Mouse (Mus musculus) T-helper 2 cell (primary cell): Measurements from ENCODE around the gene Fam183b.
"Not testable (repeated sequence)": the region's sequence is repeated elsewhere in the genome, so short reads cannot be mapped to it uniquely, and the experiment has no call there.

Source experiments
- in situ Hi-C: fragments of 300-600 bp; cut with MboI, MseI; formaldehyde crosslinking; loops from one replicate; pipeline ENCODE4 v1.15.1; 2025; ENCODE audit warnings: high pct_unique_total_duplicates

Fam183b gene

DNA sequence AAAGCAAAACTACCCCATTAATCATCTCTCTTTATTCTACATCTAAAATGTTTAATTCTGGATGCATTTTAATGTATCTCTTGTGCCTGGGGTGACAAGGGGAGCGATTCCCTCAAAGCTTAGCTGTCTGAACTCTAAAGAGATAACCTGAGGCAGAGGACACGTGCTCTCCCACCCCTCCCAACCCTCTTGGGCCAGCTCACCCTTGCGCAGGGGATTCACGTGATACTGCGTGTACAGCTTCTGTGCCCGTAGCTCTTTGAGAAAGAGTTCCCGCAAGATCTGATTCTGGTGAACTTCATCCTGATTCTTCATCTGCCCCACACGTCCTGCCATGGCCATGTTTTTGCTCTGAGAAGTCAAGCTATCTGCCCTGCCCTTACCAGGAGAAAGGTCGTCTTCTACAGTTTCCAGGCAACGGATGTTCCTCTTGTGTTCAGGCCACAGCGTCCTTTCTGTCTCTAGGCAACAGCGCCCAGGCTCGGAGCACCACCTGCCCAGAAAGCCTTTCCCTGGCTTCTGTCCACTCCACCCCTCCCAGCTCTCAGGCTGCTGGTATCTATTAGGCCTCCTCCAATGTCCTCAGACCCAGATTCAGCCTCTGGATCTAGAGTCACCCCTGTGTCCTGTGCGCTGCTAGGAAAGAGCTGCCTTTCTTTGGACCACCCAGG, at the start of gene Fam183b:
Gene Fam183b (minus strand): TSS at position 403 of the 671 bp plus-strand sequence.
- in situ Hi-C loops = no loop called here

DNA sequence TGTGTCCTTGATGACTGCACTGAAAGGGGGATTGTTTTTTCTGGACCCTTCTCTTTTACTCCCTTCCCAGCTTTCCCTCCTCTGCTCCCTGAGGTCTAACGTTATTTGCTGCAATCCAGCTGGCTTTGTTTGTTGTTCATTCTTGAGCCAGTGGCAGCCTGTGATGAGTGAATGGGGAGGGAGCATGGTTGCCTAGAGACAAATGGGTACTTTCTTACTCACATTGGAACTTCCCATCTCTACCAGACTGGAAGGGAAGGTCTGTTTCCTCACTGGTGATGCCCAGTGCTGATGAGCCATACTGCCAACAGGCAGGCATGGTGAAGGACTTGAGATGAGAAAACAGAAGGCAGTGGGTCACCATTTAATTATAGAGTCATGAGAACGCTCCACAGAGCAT, 48.0 kb upstream of the Fam183b start:
- in situ Hi-C loops = no loop called here

DNA sequence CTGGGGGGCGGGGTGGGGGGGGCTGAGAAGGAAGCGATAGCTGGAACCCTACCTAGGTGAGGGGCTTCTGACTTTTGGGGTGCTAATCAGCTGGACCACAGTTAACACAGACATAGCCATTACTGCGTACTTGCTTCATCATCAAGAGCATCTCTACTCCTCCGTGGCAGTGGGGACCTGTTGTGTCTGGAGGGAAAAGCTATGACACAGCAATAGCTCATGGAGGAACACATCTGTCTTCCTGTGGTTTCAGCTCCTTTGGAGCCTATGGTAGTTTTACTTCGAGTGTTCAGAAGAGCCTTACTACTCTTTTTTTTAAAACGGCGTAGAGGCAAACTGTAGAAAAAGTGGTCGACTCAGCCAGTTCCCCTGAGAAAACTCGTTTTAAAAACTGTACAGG, 45.9 kb upstream of the Fam183b start:
- in situ Hi-C loops = no loop called here

DNA sequence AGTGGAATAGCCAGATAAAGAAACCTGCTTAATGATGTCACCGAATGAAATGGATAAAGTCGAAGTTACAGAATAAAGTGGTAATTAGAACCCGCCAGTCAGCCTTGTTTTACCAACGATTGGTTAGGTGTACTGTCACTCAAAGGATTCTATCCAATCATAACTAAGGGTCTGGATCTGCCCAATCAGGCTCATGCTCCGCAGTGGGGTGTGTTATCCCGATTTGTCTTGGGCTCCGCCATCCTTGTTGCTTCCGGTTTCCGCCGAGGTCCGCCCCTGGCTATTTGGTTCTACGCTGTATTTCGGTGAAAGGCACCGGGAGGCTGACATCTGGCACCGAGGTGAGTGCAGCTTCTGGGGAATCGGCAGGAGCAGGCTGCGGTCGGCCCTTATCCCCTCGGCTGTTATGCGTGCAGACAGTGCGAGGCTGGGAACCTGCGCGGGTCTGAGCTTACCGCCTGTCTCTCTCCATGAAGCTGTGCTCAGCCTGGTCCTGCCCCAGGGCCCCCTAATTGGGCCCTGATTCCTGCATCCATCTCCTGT, 45.2 kb upstream of the Fam183b start, which contains the start of gene Gm12258:
Gene Gm12258 (plus strand): TSS at position 240 of the 543 bp plus-strand sequence.
- in situ Hi-C loops = no loop called here

DNA sequence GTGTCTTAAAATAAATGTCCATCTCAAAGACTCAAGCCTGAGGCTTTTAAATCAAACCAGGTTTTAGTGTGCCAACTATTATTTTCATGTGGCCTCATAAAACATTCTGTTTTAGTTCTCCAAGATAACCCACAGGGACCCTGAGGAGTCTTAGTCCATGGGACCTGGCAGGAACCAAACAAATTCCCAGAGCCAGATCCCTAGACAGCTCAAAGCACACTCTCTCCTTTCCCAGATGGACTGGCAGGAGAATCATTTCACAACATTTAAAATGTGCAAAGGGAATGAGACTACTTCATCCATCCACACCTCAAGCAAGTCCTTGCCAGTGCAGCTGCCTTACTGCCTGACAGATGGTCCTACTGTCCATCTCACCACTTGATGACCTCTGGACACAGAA, 37.2 kb upstream of the Fam183b start, which contains the start of gene Olfr311:
Gene Olfr311 (plus strand): TSS at position 301 of the 400 bp plus-strand sequence.
- in situ Hi-C loops = not testable (repeated sequence)

DNA sequence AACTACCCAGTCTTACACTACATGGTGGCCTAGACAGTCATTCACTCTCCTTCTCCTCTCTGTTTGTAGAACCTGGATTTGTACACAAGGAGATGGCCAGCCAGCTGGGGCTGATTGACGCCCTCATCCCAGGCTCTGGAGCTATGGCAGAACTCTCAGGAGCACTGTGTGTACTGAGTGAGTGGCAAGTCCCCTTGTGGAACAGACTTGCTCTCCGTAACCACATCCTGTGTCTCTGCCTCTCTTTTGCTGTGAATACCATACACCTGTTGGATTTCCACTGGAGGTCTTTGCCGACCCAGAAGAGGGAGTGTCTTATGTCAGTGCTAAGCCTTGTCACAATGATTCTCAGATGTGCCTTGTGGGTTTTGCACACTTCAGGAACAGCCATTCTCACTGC, 30.8 kb upstream of the Fam183b start:
- in situ Hi-C loops = not testable (repeated sequence)

DNA sequence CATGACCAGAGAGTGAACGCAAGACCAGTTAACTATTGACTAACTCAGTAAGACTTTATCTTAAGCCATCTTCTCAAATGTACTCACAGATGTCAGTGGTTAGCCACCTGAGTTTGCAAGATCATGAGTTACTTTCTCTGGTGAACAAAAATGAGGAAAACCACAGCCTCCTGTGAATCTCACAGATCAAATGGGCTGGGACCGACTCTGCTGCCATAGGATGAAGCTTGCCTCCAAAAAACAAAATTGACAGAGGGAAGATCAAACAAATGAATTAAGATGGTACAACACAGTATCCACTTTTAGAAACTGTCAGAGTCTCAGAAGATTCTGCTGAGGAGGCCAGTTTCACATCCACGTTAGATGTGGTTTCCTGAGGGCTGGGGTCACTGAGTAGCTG, 28.0 kb upstream of the Fam183b start:
- in situ Hi-C loops = no loop called here

DNA sequence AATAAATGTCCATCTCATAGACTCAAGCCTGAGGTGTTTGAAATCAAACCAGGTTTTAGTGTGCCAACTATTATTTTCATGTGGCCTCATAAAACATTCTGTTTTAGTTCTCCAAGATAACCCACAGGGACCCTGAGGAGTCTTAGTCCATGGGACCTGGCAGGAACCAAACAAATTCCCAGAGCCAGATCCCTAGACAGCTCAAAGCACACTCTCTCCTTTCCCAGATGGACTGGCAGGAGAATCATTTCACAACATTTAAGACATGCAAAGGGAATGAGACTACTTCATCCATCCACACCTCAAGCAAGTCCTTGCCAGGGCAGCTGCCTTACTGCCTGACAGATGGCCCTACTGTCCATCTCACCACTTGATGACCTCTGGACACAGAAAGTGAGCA, 27.2 kb upstream of the Fam183b start, which contains the start of gene Olfr312:
Gene Olfr312 (plus strand): TSS at position 301 of the 400 bp plus-strand sequence.
- in situ Hi-C loops = not testable (repeated sequence)

DNA sequence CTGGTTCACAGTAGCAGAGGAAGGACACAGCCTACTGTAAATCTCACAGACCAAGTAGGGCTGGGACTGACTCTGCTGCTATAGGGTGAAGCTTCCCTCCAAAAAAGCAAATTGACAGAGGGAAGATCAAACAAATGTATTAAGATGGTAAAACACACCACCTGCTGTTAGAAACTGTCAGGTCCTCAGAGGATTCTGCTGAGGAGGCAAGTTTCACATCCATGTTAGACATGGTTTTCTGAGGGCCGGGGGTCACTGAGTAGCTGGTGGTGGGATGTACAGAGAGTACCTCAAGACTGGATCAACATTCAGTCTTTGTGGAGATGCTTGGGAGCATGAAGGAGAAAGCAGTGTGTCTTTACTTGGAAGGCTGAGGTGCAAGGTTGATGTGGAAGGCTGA, 13.9 kb upstream of the Fam183b start:
- in situ Hi-C loops = no loop called here

DNA sequence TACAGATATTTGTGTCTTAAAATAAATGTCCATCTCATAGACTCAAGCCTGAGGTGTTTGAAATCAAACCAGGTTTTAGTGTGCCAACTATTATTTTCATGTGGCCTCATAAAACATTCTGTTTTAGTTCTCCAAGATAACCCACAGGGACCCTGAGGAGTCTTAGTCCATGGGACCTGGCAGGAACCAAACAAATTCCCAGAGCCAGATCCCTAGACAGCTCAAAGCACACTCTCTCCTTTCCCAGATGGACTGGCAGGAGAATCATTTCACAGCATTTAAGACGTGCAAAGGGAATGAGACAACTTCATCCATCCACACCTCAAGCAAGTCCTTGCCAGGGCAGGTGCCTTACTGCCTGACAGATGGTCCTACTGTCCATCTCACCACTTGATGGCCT, 12.9 kb upstream of the Fam183b start, which contains the start of gene Olfr313:
Gene Olfr313 (plus strand): TSS at position 301 of the 400 bp plus-strand sequence.
- in situ Hi-C loops = not testable (repeated sequence)

DNA sequence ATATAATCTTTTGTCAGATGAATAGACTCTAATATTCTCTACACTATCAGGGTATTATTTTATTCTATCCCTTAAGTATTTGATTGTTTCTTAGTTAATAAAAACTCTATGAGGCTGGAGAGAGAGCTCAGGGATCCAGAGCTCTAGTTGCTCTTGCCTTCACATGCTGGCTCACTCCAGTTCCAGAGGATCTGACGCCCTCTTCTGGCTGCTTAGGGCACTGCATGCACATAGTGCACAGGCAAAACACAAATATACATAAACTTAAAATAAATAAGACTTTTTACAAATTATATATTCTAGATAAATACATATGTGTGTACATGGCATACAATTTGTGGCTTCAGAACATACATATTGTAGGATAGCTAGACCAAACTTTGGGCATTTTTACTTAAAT, 10.2 kb upstream of the Fam183b start:
- in situ Hi-C loops = no loop called here

DNA sequence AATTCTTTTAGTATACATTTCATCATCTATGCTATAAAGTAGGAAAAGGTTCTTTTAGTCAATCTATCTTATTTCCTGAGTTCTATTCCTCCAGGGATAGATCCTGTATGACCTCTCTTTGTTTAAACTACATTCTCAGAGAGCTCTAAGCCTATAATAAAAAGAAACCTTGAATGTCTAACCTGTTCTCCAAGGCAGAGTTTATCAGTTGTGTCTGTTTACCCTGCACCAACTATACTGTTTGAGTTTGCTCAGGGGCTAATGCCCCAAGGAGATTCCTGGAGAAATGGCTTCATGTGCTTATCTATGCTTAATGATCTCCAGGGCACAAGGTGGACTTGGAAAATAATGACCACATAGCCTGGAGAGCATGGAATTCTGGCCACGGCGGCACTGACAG, 2.6 kb upstream of the Fam183b start:
- in situ Hi-C loops = no loop called here

DNA sequence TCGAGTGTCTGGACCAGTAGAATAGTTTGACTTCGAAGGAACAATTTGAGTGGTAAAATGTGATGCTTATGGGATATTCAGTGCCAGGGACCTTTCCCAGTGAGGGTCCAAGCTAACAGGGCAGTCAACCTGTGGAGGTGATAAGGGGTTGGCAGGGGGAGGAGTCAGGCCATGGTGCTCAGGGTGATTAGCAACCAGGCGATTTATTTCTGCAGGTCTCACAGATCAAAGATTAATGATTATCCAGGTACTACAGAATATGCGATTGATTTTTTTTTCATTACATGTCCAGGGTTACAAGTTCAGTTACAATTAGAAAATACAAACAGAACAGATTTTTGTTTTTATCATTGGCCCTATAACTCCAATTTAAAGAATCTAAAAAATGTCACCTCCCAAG, 2.1 kb upstream of the Fam183b start:
- in situ Hi-C loops = no loop called here

DNA sequence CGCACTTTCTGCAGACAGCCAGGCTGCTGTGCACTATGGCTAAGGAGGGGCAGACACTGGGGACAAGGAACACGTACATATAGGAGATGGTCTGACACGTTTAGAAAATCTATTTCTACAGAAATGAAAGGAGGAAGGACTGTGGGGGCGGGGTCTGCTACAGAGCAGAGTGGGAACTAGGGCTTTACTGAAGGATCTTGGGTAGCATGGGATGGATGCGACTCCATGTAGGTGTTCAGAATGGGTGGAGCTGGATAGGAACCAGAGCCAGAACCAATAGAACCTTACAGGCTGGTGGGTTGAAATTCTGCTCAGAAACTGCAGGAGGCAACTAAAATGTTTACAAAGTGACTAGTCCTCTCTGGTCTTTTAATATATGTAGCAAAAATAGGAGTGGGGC, 2.0 kb downstream of the Fam183b start:
- in situ Hi-C loops = no loop called here

DNA sequence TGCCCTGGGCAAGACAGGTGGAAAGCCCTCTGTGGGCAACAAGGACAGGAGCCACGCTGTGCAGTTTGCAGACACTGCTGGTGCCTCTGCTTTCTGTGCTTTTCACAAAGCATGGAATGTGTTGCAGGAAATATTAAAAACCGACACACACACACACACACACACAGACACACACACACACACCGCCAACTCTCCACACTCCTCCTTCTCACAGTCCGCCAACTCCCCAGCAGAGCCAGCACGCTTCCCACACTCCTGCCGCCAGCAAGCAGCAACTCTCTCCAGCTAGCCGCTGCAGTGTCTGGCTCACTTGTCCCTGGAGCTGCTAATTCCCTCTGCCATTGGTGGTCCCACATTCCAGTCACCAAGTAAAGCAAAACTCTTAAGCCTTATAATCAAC, 4.9 kb downstream of the Fam183b start:
- in situ Hi-C loops = no loop called here

DNA sequence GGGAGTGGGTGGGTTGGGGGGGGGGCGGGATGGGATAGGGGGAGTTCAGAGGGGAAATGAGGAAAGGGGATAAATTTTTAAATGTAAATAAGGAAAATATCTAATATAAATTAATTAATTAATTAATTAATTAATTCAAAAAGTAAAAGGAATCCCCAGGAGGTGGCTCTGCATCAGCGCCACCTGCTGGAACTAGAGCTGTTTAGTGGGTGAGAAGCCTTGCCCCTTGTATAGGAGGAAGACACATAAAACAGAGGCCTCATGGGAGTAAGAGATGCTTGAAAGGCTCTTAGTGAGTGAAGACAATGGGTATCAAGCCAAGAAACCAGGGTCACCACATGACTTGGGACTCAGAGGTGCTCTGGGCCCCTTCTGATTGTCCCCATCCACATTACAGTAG, 5.9 kb downstream of the Fam183b start:
- in situ Hi-C loops = no loop called here

DNA sequence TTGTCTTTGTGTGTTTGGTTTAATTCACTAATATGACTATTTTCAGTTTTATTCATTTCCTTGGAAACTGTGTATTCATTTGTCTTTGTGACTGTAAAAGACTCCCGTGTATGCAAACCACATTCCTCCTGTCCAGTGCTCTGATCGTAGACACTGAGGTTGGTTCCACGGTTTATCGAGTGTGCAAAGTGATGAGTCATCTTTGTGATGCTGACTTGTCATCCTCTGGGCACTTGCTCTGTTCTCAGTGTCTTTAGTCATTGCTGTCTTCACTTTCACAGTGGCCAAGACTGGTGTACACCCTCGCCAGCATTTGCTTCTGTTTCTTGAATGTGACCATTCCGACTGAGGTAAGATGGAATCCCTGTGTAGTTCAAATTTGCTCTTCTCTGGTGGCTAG, 11.1 kb downstream of the Fam183b start:
- in situ Hi-C loops = no loop called here

DNA sequence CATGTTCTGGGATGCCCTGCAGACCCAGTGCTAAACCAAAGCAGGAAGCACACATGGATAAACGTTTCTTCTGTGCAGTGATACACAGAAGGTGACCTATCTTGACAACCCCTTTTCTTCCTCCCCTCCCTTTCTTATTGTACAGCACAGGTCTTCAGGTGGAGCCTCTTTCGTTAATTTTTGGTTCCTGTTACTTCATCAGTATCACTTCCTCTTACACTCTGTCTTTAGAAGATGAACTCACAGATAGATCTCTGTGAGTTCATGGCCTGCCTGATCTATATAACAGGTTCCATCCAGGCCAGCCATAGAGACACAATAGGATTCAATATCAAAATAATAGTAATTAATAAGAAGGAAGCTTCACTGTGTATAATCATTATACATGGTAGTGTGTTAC, 11.7 kb downstream of the Fam183b start:
- in situ Hi-C loops = no loop called here

DNA sequence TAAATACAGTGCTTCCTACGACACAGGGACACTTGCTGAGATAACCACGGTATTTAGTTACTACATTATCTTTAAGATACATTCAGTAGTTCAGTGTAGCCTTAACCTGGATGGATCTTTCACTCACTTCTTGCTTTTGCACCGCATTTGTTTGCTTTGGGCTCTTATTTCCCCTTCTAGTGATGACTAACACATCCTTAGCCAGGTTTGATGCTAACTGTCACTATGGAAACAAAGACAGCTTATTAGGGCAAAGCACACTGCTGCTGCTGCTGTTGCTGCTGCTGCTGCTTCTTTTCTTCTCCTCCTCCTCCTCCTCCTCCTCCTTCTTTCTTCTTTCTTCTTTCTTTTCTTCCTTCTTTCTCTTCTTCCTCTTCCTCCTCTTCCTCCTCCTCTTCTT, 12.2 kb downstream of the Fam183b start:
- in situ Hi-C loops = no loop called here

DNA sequence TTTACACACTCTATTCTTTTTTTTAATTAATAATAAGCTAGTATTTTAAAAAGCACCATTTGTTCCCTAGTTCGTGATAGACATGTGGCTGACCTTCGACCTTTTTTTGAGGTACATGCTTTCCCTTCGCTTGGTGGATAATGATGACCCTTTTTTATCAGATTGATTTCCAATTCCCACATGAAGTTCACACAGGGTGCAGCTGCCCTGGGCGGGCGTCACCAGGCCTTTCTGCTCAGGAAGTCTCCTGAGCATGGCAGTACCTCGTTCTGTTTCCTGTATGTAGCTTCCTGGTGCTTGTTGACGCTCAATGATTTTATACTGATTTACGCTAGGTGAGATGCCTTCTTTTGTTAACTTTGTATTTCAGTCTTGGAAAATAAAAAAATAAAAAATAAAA, 13.4 kb downstream of the Fam183b start:
- in situ Hi-C loops = no loop called here

DNA sequence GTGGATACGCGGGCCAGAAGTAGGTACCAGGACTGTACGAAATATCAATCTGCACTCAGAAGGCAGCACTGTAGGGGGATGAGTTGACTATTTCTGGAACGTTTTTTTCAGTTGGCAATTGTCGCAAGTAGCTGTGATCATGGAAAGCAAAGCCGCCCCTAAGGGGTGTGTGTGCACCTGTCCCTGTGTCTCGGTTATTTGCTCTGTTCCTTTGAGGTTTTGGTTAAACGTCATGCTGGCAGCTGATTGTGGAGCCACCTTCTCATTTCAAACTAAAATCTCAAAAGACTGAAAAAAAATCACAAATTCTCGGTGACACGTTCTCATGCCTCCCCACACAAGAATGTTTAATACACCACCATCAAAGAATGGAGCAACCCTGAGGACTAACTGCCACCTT, 14.1 kb downstream of the Fam183b start:
- in situ Hi-C loops = no loop called here

DNA sequence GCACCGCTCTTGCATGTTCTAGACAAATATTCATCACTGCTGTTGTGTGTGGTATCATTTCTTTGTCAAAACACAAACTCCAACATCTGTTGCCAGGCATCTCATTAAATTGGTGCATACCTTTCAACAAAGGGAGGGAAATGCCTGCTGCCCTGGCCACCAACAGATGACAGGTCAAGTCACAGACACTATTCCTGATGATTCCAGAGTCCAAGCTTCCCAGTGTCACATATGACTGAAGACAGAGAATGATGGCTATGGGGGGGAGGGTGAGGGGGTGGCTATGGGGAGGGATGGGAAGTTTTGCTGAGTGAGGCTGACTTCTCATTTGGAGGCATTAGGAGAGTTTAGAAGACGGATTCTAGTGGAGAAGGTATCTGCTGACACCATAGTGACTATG, 17.6 kb downstream of the Fam183b start:
- in situ Hi-C loops = no loop called here

DNA sequence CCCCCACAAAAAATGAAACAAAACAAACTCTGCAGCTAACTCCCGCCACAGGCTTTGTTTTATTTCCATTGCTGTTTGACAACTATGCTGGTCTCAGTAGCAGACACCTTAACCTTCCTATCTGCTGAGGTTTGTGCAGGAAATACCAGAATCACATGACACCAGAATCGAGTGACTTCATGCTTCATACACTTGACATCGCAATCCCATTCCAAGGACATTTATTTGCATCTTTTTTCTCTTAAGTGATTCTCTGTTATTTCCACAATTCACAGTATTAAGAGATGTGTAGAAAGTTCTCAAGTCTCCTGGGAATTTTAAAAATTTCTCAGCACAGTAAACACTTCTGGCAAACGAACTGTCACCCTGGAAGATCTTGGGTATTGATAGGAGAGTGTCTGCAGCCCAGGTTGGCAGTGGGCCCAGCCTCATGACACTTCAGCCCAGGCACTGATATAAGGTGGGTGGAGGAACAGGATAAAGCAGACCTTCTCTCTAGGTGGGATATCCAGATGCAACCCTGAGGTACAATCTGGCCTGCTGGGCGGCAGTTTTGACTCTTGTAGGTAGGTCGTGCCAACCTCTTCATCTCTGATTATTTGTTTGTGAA, 19.2 kb downstream of the Fam183b start, which contains the start of gene Olfr314:
Gene Olfr314 (plus strand): TSS at position 473 of the 610 bp plus-strand sequence.
- in situ Hi-C loops = no loop called here
